Mouse (Mus musculus) lung, adult 2 months (tissue): Measurements from ENCODE around the gene Rnf6.

Experiments used
- CTCF ChIP-seq: fragments of 200-500 bp; IDR thresholded peaks from 2 replicates; pipeline ENCODE4 v1.5.1; 2011; ENCODE audit warnings: mild to moderate bottlenecking, low read length, control low read depth; ENCODE audit not compliant: insufficient read depth
- POLR2A ChIP-seq: fragments of 200-500 bp; IDR thresholded peaks from 2 replicates; pipeline ENCODE4 v1.6.1; 2011; ENCODE audit warnings: low read depth, mild to moderate bottlenecking, control low read depth, low read length, borderline replicate concordance; ENCODE audit errors: extremely low read depth

DNA sequence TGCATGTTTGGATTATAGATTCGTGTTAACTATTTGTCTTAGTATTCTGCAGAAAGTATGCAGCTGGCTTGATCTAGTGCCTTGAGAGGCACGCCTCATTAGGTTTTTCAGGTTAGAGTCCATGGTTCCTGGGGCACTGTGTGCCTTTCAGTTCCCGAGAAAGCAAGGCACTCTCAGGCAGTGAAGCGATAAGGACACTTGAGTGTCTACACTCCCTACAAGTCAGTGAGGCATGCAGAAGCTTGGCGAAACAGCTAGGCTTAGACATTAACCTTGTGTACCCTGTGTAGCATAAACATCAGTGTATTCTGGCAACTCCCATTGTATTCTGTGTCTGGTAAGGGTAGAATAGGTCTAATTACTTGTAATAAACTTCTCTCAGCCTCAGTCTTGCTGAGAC lies 15.8 kb downstream of the Rnf6 start:
- TF ChIP-seq POLR2A (no peak), CTCF (no peak)
